Mouse (Mus musculus) CH12.LX (cell line): Measurements from ENCODE around the gene Usp12. TPM values are rescaled to one million over a fixed set of nuclear protein-coding genes. Genes with fewer than 3 reads are reported as not detected.
"Not testable (repeated sequence)": the region's sequence is repeated elsewhere in the genome, so short reads cannot be mapped to it uniquely, and the experiment has no call there.

Experiments
- DNase-seq: peaks from one replicate; pipeline ENCODE4 v3.0.0-alpha.2; 2013; ENCODE audit errors: extremely low read depth
- H3K27ac ChIP-seq: 2 replicates; pipeline ENCODE4 v1.5.1; 2012; ENCODE audit warnings: low read depth, mild to moderate bottlenecking, control low read depth, moderate library complexity; ENCODE audit not compliant: insufficient read depth
- H3K27me3 ChIP-seq: replicated peaks from 2 replicates; pipeline ENCODE3; 2012; ENCODE audit warnings: inconsistent platforms
- H3K36me3 ChIP-seq, 2 experiments: replicated peaks in 1 of 2; 2 replicates each; pipeline versions ENCODE3 to v1.6.1; 2012; ENCODE audit warnings: inconsistent platforms in 1 of 2, low read length in 1 of 2, mild to moderate bottlenecking in 1 of 2, mixed read lengths in 1 of 2, moderate library complexity in 1 of 2; ENCODE audit not compliant: control insufficient read depth in 1 of 2, insufficient read depth in 1 of 2
- H3K4me1 ChIP-seq, 2 experiments: 2 replicates each; pipeline ENCODE4 v1.6.1; 2012; ENCODE audit warnings: inconsistent platforms in 1 of 2, moderate library complexity in 1 of 2; ENCODE audit not compliant: insufficient read depth in 2 of 2, control insufficient read depth in 1 of 2
- H3K4me2 ChIP-seq: 2 replicates; pipeline ENCODE4 v1.6.1; 2012; ENCODE audit warnings: low read depth, mild to moderate bottlenecking, control low read depth; ENCODE audit not compliant: poor library complexity, insufficient read depth, severe bottlenecking
- H3K4me3 ChIP-seq, 3 experiments: fragments of 150-350 bp in 1 of 3; sonication (generic) in 1 of 3; replicated peaks in 1 of 3; 2 replicates each; pipeline versions ENCODE3 to v1.5.1; 2011 to 2012; ENCODE audit warnings: low read depth in 2 of 3, low read length in 2 of 3, mild to moderate bottlenecking in 2 of 3, moderate library complexity in 2 of 3, control low read depth in 1 of 3, improper control_type of control experiment in 1 of 3, inconsistent platforms in 1 of 3, mixed read lengths in 1 of 3; ENCODE audit not compliant: poor library complexity in 1 of 3
- H3K79me2 ChIP-seq: replicated peaks from 2 replicates; pipeline ENCODE4 v1.6.1; 2012; ENCODE audit warnings: mild to moderate bottlenecking, moderate library complexity; ENCODE audit not compliant: control insufficient read depth, poor library complexity, insufficient read depth, severe bottlenecking; ENCODE audit errors: extremely low read depth
- H3K9ac ChIP-seq: 2 replicates; pipeline ENCODE4 v1.6.1; 2012; ENCODE audit warnings: low read depth, mild to moderate bottlenecking, control low read depth, moderate library complexity; ENCODE audit not compliant: insufficient read depth
- H3K9me3 ChIP-seq: replicated peaks from 2 replicates; pipeline ENCODE3; 2012; ENCODE audit warnings: low read length, inconsistent platforms, mixed read lengths
- CHD2 ChIP-seq: IDR thresholded peaks from 2 replicates; pipeline ENCODE4 v1.6.1; 2011; ENCODE audit warnings: low read length, improper control_type of control experiment
- ETS1 ChIP-seq: conservative IDR thresholded peaks from 2 replicates; pipeline ENCODE4 v1.6.1; 2012; ENCODE audit warnings: low read depth, mild to moderate bottlenecking, inconsistent platforms, low read length, improper control_type of control experiment, moderate library complexity
- HCFC1 ChIP-seq: IDR thresholded peaks from 2 replicates; pipeline ENCODE4 v1.6.1; 2012; ENCODE audit warnings: low read depth, mild to moderate bottlenecking, inconsistent platforms, low read length, improper control_type of control experiment
- JUN ChIP-seq: IDR thresholded peaks from 2 replicates; pipeline ENCODE4 v1.6.1; 2011; ENCODE audit warnings: low read depth, mild to moderate bottlenecking, low read length, improper control_type of control experiment, moderate library complexity; ENCODE audit not compliant: insufficient read depth
- MAX ChIP-seq: IDR thresholded peaks from 2 replicates; pipeline ENCODE4 v1.6.1; 2011; ENCODE audit warnings: low read length, improper control_type of control experiment
- NELFE ChIP-seq: IDR thresholded peaks from 2 replicates; pipeline ENCODE4 v1.6.1; 2011; ENCODE audit warnings: low read depth, low read length, improper control_type of control experiment
- RCOR1 ChIP-seq: conservative IDR thresholded peaks from 2 replicates; pipeline ENCODE4 v1.6.1; 2012; ENCODE audit warnings: low read depth, mild to moderate bottlenecking, inconsistent platforms, low read length, improper control_type of control experiment
- SMC3 ChIP-seq: IDR thresholded peaks from 2 replicates; pipeline ENCODE4 v1.6.1; 2011; ENCODE audit warnings: low read depth, low read length, improper control_type of control experiment
- TCF12 ChIP-seq: IDR thresholded peaks from 2 replicates; pipeline ENCODE4 v1.6.1; 2014; ENCODE audit warnings: low read depth, mild to moderate bottlenecking, inconsistent platforms, low read length, improper control_type of control experiment
- UBTF ChIP-seq: IDR thresholded peaks from 2 replicates; pipeline ENCODE4 v1.6.1; 2012; ENCODE audit warnings: low read depth, mild to moderate bottlenecking, inconsistent platforms, low read length, improper control_type of control experiment, moderate library complexity
- ZC3H11A ChIP-seq: IDR thresholded peaks from 2 replicates; pipeline ENCODE4 v1.6.1; 2012; ENCODE audit warnings: low read depth, mild to moderate bottlenecking, inconsistent platforms, low read length, improper control_type of control experiment
- dilution Hi-C: fragments of 300-500 bp; cut with MboI; formaldehyde crosslinking; loops from 2 replicates; pipeline ENCODE4 v1.14.3; 2020; ENCODE audit warnings: low sequenced_read_pairs; ENCODE audit not compliant: extremely low pct_unique_long_range_greater_than_20kb, extremely low pct_ligation_motif_present
- in situ Hi-C: fragments of 300-500 bp; cut with MboI; formaldehyde crosslinking; loops from 3 replicates; pipeline ENCODE4 v1.14.3; 2019; ENCODE audit warnings: low sequenced_read_pairs, low pct_ligation_motif_present, low pct_unique_long_range_greater_than_20kb, mixed read lengths
- polyA plus RNA-seq: library from polyadenylated mRNA; unstranded; fragments of >175 nt; gene quantifications from 2 replicates; pipeline ENCODE4 v1.2.1, GENCODE M21; 2012; ENCODE audit warnings: low read depth; ENCODE audit not compliant: insufficient read length
- total RNA-seq, 2 experiments: library from RNA; depleted of rRNA; stranded (reverse); fragments of 300-350 nt in 1 of 2; fragments of >200 nt in 1 of 2; gene quantifications; 2 replicates each; pipeline ENCODE4 v1.2.3; 2012 to 2014

Usp12 gene
- total and polyA plus RNA-seq, 3 experiments, result 7.8 to 17.8 (median 10.1) TPM

GRCm38 (mm10) chr5:146749857-146750256 lies 44.9 kb downstream of the Usp12 start:
- no peaks in the 10 kb centered on the region for H3K9me3 ChIP-seq
- in situ Hi-C loops (no loop called here), dilution Hi-C loops (no loop called here)
- DNase-seq, result no peak
- H3K4me2 ChIP-seq, result no peak overlapping the region
- H3K79me2 ChIP-seq, result no peaks in the 10 kb centered on the region
- no peak overlapping the region for H3K9ac ChIP-seq
- peaks cover 28 to 56% of the 10 kb centered on the region in 2 experiments for H3K36me3 ChIP-seq
- no peak overlapping the region for H3K4me3 ChIP-seq
- no peak for TF ChIP-seq ZC3H11A
- TF ChIP-seq TCF12, result no peak
- no peak for TF ChIP-seq MAX
- H3K27me3 ChIP-seq, result no peaks in the 10 kb centered on the region
- no peaks in the 10 kb centered on the region for H3K4me1 ChIP-seq
- no peak overlapping the region for H3K27ac ChIP-seq

- dilution Hi-C loops (no loop called here), in situ Hi-C loops (no loop called here)
- H3K4me2 ChIP-seq, result no peak overlapping the region
- H3K4me3 ChIP-seq, result no peak overlapping the region
- TF ChIP-seq TCF12, result no peak
- no peak for TF ChIP-seq CHD2
- no peak for TF ChIP-seq NELFE
- TF ChIP-seq RCOR1, result no peak
- TF ChIP-seq JUN, result no peak
- no peak for TF ChIP-seq ETS1
- TF ChIP-seq HCFC1, result no peak
- TF ChIP-seq MAX, result no peak
- H3K27ac ChIP-seq, result no peak overlapping the region
- no peaks in the 10 kb centered on the region for H3K27me3 ChIP-seq
- peaks cover 34 to 66% of the 10 kb centered on the region in 2 experiments for H3K36me3 ChIP-seq
- no peaks in the 10 kb centered on the region for H3K4me1 ChIP-seq
- H3K9me3 ChIP-seq, result no peaks in the 10 kb centered on the region
- no peak for DNase-seq
- no peak overlapping the region for H3K9ac ChIP-seq
- H3K79me2 ChIP-seq, result no peaks in the 10 kb centered on the region
Observed at GRCm38 (mm10) chr5:146736970-146737495, 57.8 kb downstream of the Usp12 start.

- H3K27me3 ChIP-seq, result no peaks in the 10 kb centered on the region
- no peak overlapping the region for H3K4me3 ChIP-seq
- TF ChIP-seq UBTF, result no peak
- no peak for TF ChIP-seq ZC3H11A
- no peak for TF ChIP-seq SMC3
- TF ChIP-seq ETS1, result no peak
- H3K4me1 ChIP-seq, result no peaks in the 10 kb centered on the region
- no peak overlapping the region for H3K27ac ChIP-seq
- peaks cover 34 to 67% of the 10 kb centered on the region in 2 experiments for H3K36me3 ChIP-seq
- no peak overlapping the region for H3K4me2 ChIP-seq
- dilution Hi-C loops (no loop called here), in situ Hi-C loops (no loop called here)
- H3K9me3 ChIP-seq, result no peaks in the 10 kb centered on the region
- no peak for DNase-seq
- no peak overlapping the region for H3K9ac ChIP-seq
- H3K79me2 ChIP-seq, result no peaks in the 10 kb centered on the region
Observed at GRCm38 (mm10) chr5:146736348-146736747, 58.5 kb downstream of the Usp12 start.

GRCm38 (mm10) chr5:146735054-146735453 lies 59.8 kb downstream of the Usp12 start:
- H3K27ac ChIP-seq, H3K4me2 ChIP-seq, dilution Hi-C loops, DNase-seq, H3K9ac ChIP-seq, in situ Hi-C loops, H3K4me3 ChIP-seq, H3K4me1 ChIP-seq, H3K79me2 ChIP-seq, H3K27me3 ChIP-seq, H3K9me3 ChIP-seq: not testable (repeated sequence)
- peaks cover 31 to 60% of the 10 kb centered on the region in 2 experiments for H3K36me3 ChIP-seq
